Mouse (Mus musculus): Measurements from ENCODE around the gene Dnajc8. TPM values are rescaled to one million over a fixed set of nuclear protein-coding genes. Genes with fewer than 3 reads are reported as not detected.
"Not testable (repeated sequence)": the region's sequence is repeated elsewhere in the genome, so short reads cannot be mapped to it uniquely, and the experiment has no call there.

Dnajc8 gene
- polyA plus RNA-seq, 2 experiments from 2014 or later = 293 to 317 TPM

GRCm38 (mm10) chr4:132515369-132516155, 19.8 kb upstream of the Dnajc8 start:
- peak; percentile 92 for ATAC-seq

GRCm38 (mm10) chr4:132518066-132518465, 17.3 kb upstream of the Dnajc8 start:
- ATAC-seq = no peak

GRCm38 (mm10) chr4:132519188-132519587, 16.2 kb upstream of the Dnajc8 start:
- no peak for ATAC-seq

- ATAC-seq = no peak
Observed at GRCm38 (mm10) chr4:132524321-132524741, 11.0 kb upstream of the Dnajc8 start.

- ATAC-seq = no peak
Observed at GRCm38 (mm10) chr4:132524808-132525207, 10.5 kb upstream of the Dnajc8 start.

- ATAC-seq = peak; percentile 52
Observed at GRCm38 (mm10) chr4:132526678-132527077, 8.7 kb upstream of the Dnajc8 start.

- ATAC-seq = no peak
Observed at GRCm38 (mm10) chr4:132527917-132528522, 7.3 kb upstream of the Dnajc8 start.

- ATAC-seq = no peak
Observed at GRCm38 (mm10) chr4:132529344-132529743, 6.0 kb upstream of the Dnajc8 start.

GRCm38 (mm10) chr4:132530033-132530804, 5.1 kb upstream of the Dnajc8 start:
- no peak for ATAC-seq

- ATAC-seq = no peak
Observed at GRCm38 (mm10) chr4:132532496-132532895, 2.9 kb upstream of the Dnajc8 start.

GRCm38 (mm10) chr4:132532981-132533916, 2.1 kb upstream of the Dnajc8 start, which contains the start of gene Atpif1:
Gene Atpif1, minus strand, starts transcription at chr4:132533659.
- ATAC-seq = peak; percentile 91

- ATAC-seq = no peak
Observed at GRCm38 (mm10) chr4:132539481-132539880, 4.1 kb downstream of the Dnajc8 start.

- ATAC-seq = no peak
Observed at GRCm38 (mm10) chr4:132541413-132541812, 6.1 kb downstream of the Dnajc8 start.

- no peak for ATAC-seq
Observed at GRCm38 (mm10) chr4:132542724-132543123, 7.4 kb downstream of the Dnajc8 start.

- no peak for ATAC-seq
Observed at GRCm38 (mm10) chr4:132545851-132546250, 10.5 kb downstream of the Dnajc8 start.

- ATAC-seq = no peak
Observed at GRCm38 (mm10) chr4:132554221-132554620, 18.9 kb downstream of the Dnajc8 start.

GRCm38 (mm10) chr4:132554653-132555052, 19.3 kb downstream of the Dnajc8 start:
- no peak for ATAC-seq

GRCm38 (mm10) chr4:132555550-132555949, 20.2 kb downstream of the Dnajc8 start:
- ATAC-seq = not testable (repeated sequence)

- ATAC-seq = no peak
Observed at GRCm38 (mm10) chr4:132563261-132563660, 27.9 kb downstream of the Dnajc8 start.

GRCm38 (mm10) chr4:132563965-132564364, 28.6 kb downstream of the Dnajc8 start, which contains the start of gene Ptafr:
Gene Ptafr, plus strand, starts transcription at chr4:132564067.
- no peak for ATAC-seq

- ATAC-seq = no peak
Observed at GRCm38 (mm10) chr4:132565089-132565747, 29.9 kb downstream of the Dnajc8 start.
